Mouse (Mus musculus) adrenal gland, postnatal 25 days (tissue): ENCODE measurements around the gene Gm4787. TPM values are rescaled to one million over a fixed set of nuclear protein-coding genes. Genes with fewer than 3 reads are reported as not detected.
"Not testable (repeated sequence)": the region's sequence is repeated elsewhere in the genome, so short reads cannot be mapped to it uniquely, and the experiment has no call there.

Experiments
- DNase-seq: peaks from one replicate; pipeline ENCODE4 v3.0.0; 2021; ENCODE audit warnings: mixed read lengths
- long read RNA-seq: library from polyadenylated mRNA; stranded (forward); transcript quantifications from one replicate; pipeline ENCODE4 v2.0.0, GENCODE M21; 2021
- total RNA-seq: library from RNA; stranded (reverse); gene quantifications from 2 replicates; pipeline ENCODE4 v1.2.3, GENCODE M21; 2021

The Gm4787 gene
- 1.2 and 3.0 TPM in 2 replicates for total RNA-seq
- long read RNA-seq: 0 reads

DNA sequence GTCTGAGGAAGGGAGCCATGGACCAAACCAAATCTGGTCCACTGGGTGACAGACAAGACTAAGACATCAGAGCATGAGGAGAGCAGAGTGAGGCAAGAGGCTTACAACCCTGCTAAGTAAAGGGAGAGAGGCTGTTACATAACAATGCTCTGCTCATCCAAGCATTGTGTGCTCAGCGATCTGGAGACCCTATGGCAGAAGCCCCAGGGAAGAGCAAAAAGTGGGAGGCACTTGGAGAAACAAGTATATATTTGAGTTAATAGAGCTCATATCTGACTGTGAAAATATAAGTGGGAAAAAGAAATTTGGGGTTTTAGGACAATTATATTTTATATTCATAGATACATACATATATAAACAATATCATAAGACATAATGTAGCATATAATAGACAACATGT lies at the start of gene Gm4787:
Gene Gm4787, minus strand, starts transcription at position 101 of the 400 bp plus-strand sequence.
- DNase-seq: not testable (repeated sequence)

DNA sequence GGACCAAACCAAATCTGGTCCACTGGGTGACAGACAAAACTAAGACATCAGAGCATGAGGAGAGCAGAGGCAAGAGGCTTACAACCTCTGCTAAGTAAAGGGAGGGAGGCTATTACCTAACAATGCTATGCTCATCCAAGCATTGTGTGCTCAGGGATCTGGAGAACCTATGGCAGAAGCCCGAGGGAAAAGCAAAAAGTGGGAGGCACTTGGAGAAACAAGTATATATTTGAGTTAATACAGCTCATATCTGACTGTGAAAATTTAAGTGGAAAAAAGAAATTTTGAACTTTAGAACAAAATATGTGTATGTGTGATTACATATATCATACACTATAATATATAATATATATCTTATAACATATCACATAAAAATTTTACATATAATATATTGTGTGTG lies 42.6 kb upstream of the Gm4787 start, which contains the start of gene Adam4:
Gene Adam4, minus strand, starts transcription at position 101 of the 400 bp plus-strand sequence.
- DNase-seq: no peak

DNA sequence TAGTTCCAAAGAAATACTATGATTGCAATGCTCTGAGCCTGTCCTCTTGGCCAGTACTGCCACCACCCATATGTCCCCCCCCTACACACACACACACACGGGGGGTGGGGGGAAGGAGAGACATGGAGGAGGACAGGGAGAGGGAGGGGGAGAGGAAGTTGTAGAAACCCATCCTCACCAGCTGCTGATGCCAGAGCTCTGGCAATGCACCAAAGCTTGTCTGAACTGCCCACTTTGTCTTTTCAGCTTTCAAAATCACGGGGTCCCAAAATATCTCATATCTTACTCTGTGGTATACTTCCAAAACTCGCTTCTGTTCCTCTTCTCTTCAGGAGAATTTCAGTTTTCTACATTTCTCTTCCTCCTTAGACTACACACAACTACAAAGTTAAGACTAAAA lies 33.9 kb upstream of the Gm4787 start:
- no peak for DNase-seq

DNA sequence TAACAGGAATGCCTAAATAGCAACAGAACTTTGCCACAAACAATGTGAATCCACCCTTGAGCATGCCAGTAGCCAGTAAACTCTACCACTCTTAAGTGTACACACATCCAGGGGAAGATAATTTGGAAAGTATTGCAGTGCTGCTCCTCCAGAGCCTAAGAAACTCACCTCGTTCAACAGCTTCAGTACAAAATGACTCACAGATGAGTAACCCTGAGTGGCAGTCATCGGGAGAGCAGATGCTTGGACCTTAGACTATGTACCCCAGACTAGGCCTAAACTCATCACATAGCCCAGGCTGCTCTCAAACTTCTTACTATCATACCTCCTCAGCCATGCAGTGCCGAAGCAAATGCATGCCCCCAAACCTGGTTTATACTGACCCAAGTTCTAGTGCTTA lies 29.7 kb upstream of the Gm4787 start:
- DNase-seq: no peak

DNA sequence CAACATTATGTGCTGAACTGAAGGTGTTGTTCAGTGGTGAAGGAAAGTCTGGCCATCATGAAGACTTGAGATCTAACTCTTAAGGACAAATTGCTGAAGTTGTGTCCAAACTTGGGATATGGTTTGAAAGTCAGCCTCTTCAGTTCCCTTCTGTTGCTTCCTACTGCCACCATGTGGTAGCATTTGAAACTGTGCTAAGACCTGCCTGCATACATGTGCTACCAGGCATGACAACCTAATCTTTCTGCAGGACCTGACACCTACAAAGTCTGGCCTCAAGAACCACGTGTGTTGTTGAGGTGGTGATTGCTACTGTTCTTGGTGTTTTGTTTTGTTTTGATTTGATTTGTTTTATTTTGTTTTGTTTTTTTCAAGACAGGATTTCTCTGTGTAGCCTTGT lies 22.9 kb upstream of the Gm4787 start:
- peak; percentile 55 for DNase-seq

DNA sequence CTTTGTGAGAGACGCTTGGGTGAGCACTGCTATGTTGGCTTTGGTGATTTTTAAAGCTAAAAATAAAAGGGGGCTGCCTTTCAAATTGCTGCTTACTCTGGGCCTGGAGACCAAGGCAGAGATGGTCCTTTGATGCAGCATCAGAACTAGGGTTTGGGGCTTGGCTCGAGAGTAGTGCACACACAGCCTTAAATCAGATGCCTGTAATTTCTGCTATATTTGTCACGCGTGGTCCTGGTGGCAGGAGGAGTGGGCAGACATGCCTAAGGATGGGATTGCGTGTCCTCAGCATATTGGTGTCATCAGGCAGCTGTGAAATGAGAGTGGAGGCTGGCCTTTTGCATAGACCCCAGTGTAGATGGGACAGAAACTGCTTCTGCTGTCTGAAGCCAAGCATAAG lies 45.4 kb downstream of the Gm4787 start:
- DNase-seq: no peak

DNA sequence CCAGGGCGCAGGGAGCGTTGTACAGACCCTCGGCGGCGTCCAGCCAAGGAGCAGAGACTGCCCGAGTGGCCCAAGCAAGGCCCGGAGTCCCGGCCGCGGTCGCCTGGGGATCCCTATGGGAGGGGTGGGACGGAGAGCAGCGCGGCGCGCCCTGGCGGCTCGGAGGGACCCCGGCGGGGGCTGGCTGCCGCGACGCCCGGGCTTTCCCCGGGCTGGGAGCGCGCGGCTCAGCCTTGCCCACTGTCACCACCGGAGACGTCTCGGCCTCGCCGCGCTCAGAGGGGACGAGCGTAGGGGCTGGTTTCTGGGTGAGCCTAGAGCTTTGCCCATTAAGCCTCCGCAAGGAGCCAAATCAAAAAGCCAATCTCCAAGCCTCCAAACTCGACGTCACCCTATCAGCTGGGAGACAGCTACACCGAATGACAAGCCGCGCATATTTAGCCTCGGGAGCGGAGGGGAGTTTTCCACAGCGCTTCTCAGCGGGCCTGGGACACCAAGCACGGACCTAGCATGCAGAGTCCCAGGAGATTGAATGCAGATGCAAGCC lies 46.3 kb downstream of the Gm4787 start, which contains the start of gene Slc8a3:
Gene Slc8a3, minus strand, starts transcription at position 306 of the 547 bp plus-strand sequence.
- peak; percentile 30 for DNase-seq

DNA sequence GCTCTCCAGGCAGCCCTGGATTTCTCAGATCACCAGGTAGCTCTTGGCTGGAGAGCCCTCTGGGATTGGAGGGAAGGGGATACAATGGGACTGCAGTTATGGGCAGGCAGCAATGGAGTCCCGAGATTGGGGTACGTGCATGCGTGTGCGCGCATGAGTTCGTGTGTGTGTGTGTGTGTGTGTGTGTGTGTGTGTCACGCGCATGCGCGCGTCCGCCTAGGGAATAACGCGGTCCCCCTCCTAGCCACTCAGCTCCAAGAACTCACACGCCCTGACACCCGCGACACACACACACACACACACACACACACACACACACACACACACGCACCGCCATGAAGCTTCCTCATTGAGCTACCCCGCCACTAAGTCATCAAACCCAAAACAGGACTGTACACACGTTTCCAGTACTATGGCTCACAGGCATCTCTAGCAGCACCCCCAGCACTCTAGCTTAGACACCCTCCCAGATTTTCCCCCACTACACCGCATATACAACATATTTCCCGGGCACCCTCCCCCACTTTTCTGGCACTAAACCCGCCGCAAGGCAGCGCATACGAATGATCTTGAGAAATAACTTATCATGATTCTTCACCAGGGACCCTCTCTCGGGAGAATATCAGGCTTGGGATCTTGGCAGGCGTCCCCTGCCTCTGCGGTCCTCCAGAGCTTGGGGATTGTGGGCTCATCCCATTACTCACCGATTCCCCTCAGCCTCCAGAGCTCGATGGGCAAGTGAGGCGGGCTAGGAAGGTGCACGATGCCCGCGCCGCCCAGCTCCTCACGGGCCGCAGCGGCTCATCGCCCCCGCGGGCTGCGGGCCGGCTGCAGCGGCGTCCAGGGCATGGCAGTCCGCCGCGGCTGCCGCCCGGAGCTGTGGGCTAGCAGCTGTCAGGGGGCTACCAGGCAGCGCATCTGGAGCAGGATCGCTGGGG lies 47.1 kb downstream of the Gm4787 start:
- peak; percentile 44 for DNase-seq

DNA sequence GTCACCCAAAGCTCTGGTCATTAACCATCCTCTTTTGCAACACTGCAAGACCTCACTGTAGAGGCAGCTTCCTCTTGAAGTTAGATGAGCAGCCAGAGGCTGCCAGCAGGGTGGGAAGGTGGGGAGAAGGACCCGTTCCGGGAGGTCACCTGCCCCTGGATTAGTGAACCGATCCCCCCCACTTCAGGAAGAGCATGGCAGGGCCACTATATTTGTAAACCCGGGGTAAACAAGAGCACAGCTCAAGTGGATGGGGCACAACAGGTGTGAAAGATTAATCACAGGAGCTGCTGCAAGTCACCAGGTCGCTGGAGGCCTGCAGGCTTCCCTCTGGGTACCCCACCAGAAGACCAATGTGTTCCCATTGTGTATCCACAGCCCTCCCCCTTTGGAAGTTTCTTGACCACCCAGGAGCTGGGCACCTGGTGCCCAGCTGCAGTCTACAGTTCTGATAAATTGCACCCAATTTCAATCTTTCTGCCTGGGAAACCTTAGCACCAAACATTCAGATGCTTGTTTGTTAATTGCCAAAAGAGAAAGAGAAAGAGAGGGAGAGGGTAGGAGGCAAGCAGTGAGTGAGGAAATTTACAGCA lies 48.1 kb downstream of the Gm4787 start:
- DNase-seq: no peak

Other genes with a start within 250 kb of the Gm4787 start
- 1.2 and 1.7 TPM in 2 replicates for gene Slc8a3, start 46.3 kb downstream of the Gm4787 start, total RNA-seq
- gene Adam4, start 42.5 kb upstream of the Gm4787 start, total RNA-seq: 3.2 and 3.3 TPM in 2 replicates
- gene Cox16, start 105.7 kb upstream of the Gm4787 start, total RNA-seq: 85.0 and 99.5 TPM in 2 replicates
- gene Gm20498, start 153.4 kb upstream of the Gm4787 start, total RNA-seq: 23.9 and 34.0 TPM in 2 replicates
- gene Synj2bp, start 153.4 kb upstream of the Gm4787 start, total RNA-seq: 30.9 and 33.9 TPM in 2 replicates
- gene Adam21, start 189.0 kb upstream of the Gm4787 start, total RNA-seq: 0.21 TPM in 1 of 2 replicates, not detected in the other
- gene Med6, start 215.5 kb upstream of the Gm4787 start, total RNA-seq: 26.3 and 31.3 TPM in 2 replicates